Mouse (Mus musculus): ENCODE measurements around the gene Dock4. TPM values are rescaled to one million over a fixed set of nuclear protein-coding genes. Genes with fewer than 3 reads are reported as not detected.

The Dock4 gene
- polyA plus RNA-seq, 1 experiment from 2014 or later = 1.8 TPM

DNA sequence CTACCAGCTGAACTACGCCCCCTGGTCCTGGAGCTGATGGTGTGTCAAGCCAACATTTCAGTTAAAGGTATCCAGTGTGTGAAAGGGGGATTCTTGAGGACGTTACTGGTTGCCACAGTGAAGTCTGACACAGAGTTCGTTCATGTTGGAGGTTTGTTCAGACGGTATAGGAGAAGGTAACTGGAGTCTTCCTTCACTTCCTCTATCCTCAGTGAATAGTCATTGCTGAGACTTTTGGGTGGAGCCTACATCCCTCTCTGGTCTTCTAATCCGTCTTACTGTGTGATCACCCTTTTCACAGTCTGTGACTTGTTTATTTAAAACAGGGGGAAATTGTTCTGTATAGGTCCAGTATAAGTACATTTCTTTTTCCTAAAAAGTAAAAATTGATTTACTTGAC, 23.3 kb downstream of the Dock4 start:
- Histone ChIP-seq H3K4me3 (ENCODE audit: low read depth, low read length) (no peak overlapping the region), H3K36me3 (ENCODE audit: control insufficient read depth, insufficient read depth) (no peaks in the 10 kb centered on the region), H3K9ac (ENCODE audit: low read depth, low read length) (no peak overlapping the region), H3K4me2 (replicated peaks; ENCODE audit: low read depth) (no peak overlapping the region), H3K4me1 (replicated peaks; ENCODE audit: control insufficient read depth, insufficient read depth, low read length) (no peaks in the 10 kb centered on the region), H3K27me3 (replicated peaks; ENCODE audit: control insufficient read depth, insufficient read depth, low read length) (no peaks in the 10 kb centered on the region), H3K9me3 (ENCODE audit: control insufficient read depth) (no peaks in the 10 kb centered on the region), H3K27ac (ENCODE audit: low read depth, low read length) (no peak overlapping the region)
- no peak for ATAC-seq
- 79% methylated on average over 5 of the region's 5 CpGs for WGBS
- no peak for TF ChIP-seq CTCF (IDR thresholded peaks at IDR 0.05; ENCODE audit: low read depth)

DNA sequence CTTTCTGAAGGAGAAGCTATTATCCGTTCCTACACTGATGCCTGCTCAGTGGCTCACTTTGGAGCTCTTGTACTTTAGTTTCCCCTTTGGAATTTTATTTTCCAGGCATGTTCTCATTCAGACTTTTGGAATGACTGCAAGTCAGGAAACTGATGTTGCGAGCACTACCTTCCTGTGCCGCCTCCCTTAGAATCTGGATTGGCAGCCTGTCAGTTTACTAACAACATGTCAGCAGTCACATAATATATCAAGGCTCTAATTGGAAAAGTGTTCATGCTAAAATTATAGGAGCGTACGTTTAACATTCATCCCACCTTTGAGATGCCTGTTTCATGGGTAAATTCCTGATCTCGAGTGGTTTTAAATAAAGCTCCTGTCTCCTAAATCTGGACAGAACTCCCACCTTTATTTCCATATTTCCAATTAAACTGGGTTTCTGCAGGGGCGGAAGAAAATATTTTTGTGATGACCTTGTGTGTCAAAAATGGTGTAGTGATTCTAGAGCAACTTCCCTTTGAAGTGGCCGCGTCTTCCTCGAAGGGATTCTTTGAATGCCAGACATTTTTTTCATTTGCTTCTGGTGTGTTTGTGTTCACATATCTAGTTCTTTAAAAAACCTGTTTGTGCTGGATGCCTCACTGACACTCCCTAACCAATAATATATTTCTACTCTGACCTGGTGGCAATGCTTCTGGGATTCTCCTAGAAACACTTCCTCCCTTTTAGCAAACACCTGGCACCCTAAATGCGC, 26.1 kb downstream of the Dock4 start:
- TF ChIP-seq CTCF (IDR thresholded peaks at IDR 0.05; ENCODE audit: low read depth) = no peak
- peak overlapping the region; percentile 54 for H3K4me2 ChIP-seq (replicated peaks; ENCODE audit: low read depth)
- H3K36me3 ChIP-seq (ENCODE audit: control insufficient read depth, insufficient read depth) = no peaks in the 10 kb centered on the region
- H3K9me3 ChIP-seq (ENCODE audit: control insufficient read depth) = no peaks in the 10 kb centered on the region
- ATAC-seq = no peak
- no peaks in the 10 kb centered on the region for H3K27me3 ChIP-seq (replicated peaks; ENCODE audit: control insufficient read depth, insufficient read depth, low read length)
- H3K4me3 ChIP-seq (ENCODE audit: low read depth, low read length) = 0 out of 2 replicates have a peak overlapping the region, but pooled peaks have one; percentile 4
- WGBS = 45% methylated on average over 11 of the region's 11 CpGs
- H3K27ac ChIP-seq (ENCODE audit: low read depth, low read length) = no peak overlapping the region
- no peaks in the 10 kb centered on the region for H3K4me1 ChIP-seq (replicated peaks; ENCODE audit: control insufficient read depth, insufficient read depth, low read length)
- H3K9ac ChIP-seq (ENCODE audit: low read depth, low read length) = no peak overlapping the region

DNA sequence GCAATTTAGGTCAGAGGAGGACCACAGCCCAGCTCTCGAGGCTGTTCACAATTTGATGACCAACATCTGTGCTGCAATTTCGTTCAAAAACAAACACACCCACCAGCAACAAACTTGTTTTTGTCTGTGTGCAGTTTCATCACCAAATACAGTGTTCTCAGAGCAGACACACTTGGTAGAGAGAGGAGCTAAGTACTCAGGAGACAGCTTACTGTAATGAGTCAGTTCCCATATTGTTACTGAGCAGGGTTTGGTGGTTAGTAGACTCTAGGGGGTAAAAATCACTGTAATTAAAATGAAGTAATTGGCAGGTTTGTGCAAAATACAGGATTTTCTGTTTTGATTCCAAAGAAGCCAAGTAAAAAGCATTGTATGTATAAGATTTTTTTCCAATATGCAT, 28.0 kb downstream of the Dock4 start:
- Histone ChIP-seq H3K27me3 (replicated peaks; ENCODE audit: control insufficient read depth, insufficient read depth, low read length) (no peaks in the 10 kb centered on the region), H3K9me3 (ENCODE audit: control insufficient read depth) (no peaks in the 10 kb centered on the region), H3K4me3 (ENCODE audit: low read depth, low read length) (no peak overlapping the region), H3K9ac (ENCODE audit: low read depth, low read length) (no peak overlapping the region), H3K27ac (ENCODE audit: low read depth, low read length) (no peak overlapping the region), H3K36me3 (ENCODE audit: control insufficient read depth, insufficient read depth) (no peaks in the 10 kb centered on the region), H3K4me2 (replicated peaks; ENCODE audit: low read depth) (no peak overlapping the region), H3K4me1 (replicated peaks; ENCODE audit: control insufficient read depth, insufficient read depth, low read length) (no peaks in the 10 kb centered on the region)
- WGBS = 52% methylated on average over 2 of the region's 2 CpGs
- no peak for TF ChIP-seq CTCF (IDR thresholded peaks at IDR 0.05; ENCODE audit: low read depth)
- no peak for ATAC-seq

DNA sequence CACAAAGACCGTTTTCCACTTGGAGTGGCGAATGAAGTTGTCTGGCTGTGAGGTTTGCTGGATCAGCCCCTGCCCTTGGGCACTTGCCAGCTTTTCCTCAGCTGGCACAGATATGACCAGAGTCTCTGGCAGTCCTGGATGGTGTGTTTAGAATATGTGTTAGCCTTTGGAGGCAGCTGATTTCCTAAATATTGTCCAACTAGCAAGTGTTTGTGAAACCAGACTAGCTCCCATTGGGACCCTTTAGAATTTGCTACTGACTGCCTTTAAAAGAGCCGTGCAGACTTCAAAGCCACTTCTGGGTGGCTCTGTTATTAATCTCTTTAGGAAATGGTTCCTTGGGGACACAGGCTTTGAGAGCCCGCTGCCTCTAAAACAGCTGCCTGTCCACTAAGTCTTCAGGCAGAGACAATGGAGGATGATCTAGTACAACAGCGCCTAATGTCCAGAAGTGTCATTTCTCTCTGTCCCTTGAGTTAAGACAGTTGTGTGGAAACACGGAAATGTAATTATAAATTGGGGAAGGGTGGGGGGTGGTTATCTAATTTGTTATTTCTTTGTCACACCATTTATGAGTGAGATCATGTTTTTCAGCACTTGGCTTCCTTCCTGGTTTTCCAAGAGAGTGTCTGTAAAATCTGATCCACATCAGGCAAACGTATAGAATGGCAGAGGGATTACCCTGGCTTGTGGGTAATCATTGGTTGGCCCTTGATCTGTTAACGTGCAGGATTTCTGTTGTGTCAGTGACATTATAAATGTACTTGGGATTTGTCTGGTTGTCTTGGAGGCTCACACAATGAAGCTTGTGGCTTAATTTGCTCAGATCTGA, 32.1 kb downstream of the Dock4 start:
- Histone ChIP-seq H3K4me2 (replicated peaks; ENCODE audit: low read depth) (no peak overlapping the region), H3K9ac (ENCODE audit: low read depth, low read length) (no peak overlapping the region), H3K27ac (ENCODE audit: low read depth, low read length) (no peak overlapping the region), H3K9me3 (ENCODE audit: control insufficient read depth) (no peaks in the 10 kb centered on the region), H3K4me1 (replicated peaks; ENCODE audit: control insufficient read depth, insufficient read depth, low read length) (no peaks in the 10 kb centered on the region), H3K4me3 (ENCODE audit: low read depth, low read length) (no peak overlapping the region), H3K36me3 (ENCODE audit: control insufficient read depth, insufficient read depth) (no peaks in the 10 kb centered on the region), H3K27me3 (replicated peaks; ENCODE audit: control insufficient read depth, insufficient read depth, low read length) (no peaks in the 10 kb centered on the region)
- ATAC-seq = no peak
- WGBS = 53% methylated on average over 8 of the region's 8 CpGs
- no peak for TF ChIP-seq CTCF (IDR thresholded peaks at IDR 0.05; ENCODE audit: low read depth)

DNA sequence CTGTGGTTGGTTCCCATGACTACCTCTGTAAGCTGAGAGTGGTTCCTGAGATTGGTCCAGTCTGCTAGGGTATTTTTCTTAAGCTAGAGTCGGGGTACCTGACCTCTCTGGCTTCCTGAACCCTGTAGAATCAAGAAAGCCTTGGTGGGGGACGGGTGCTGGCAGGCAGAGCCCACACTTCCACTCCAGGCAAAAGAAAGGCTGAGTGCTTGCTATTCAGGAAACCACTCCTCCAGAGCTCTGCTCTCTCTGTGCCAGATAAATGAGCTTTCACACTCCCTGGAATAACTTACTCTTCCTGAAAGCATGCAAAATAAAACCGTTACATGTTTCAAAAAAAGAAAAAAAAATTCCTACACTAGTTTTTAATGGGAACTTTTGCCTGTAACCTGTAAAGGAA, 38.5 kb downstream of the Dock4 start:
- no peak for ATAC-seq
- no peaks in the 10 kb centered on the region for H3K4me1 ChIP-seq (replicated peaks; ENCODE audit: control insufficient read depth, insufficient read depth, low read length)
- no peak overlapping the region for H3K9ac ChIP-seq (ENCODE audit: low read depth, low read length)
- H3K9me3 ChIP-seq (ENCODE audit: control insufficient read depth) = no peaks in the 10 kb centered on the region
- no peak for TF ChIP-seq CTCF (IDR thresholded peaks at IDR 0.05; ENCODE audit: low read depth)
- 39% methylated on average over 3 of the region's 3 CpGs for WGBS
- no peak overlapping the region for H3K4me3 ChIP-seq (ENCODE audit: low read depth, low read length)
- no peaks in the 10 kb centered on the region for H3K36me3 ChIP-seq (ENCODE audit: control insufficient read depth, insufficient read depth)
- no peaks in the 10 kb centered on the region for H3K27me3 ChIP-seq (replicated peaks; ENCODE audit: control insufficient read depth, insufficient read depth, low read length)
- no peak overlapping the region for H3K4me2 ChIP-seq (replicated peaks; ENCODE audit: low read depth)
- no peak overlapping the region for H3K27ac ChIP-seq (ENCODE audit: low read depth, low read length)

DNA sequence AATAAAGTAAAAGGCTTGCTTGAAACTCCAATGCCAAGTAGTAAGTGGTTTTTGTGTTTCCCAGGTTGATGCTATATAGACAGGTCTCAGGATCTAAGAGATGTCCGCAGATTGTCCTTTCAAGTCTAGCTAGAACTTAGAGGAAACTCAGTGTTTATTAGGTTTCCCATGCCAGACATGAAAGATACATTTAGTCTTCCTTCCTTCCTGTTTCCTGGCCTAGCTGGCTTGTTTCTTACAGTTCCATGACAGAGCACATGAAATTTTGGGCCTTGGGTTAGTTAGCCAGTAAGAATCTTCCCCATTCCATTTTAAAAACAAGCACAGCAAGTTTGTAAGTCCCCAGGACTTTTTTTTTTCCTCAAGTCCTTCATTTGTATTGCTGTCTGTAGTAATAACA, 39.5 kb downstream of the Dock4 start:
- WGBS = 87% methylated on average over 1 of the region's 1 CpGs
- no peak overlapping the region for H3K4me2 ChIP-seq (replicated peaks; ENCODE audit: low read depth)
- ATAC-seq = no peak
- no peaks in the 10 kb centered on the region for H3K27me3 ChIP-seq (replicated peaks; ENCODE audit: control insufficient read depth, insufficient read depth, low read length)
- no peaks in the 10 kb centered on the region for H3K9me3 ChIP-seq (ENCODE audit: control insufficient read depth)
- no peak for TF ChIP-seq CTCF (IDR thresholded peaks at IDR 0.05; ENCODE audit: low read depth)
- no peaks in the 10 kb centered on the region for H3K4me1 ChIP-seq (replicated peaks; ENCODE audit: control insufficient read depth, insufficient read depth, low read length)
- H3K27ac ChIP-seq (ENCODE audit: low read depth, low read length) = no peak overlapping the region
- no peak overlapping the region for H3K9ac ChIP-seq (ENCODE audit: low read depth, low read length)
- H3K4me3 ChIP-seq (ENCODE audit: low read depth, low read length) = no peak overlapping the region
- no peaks in the 10 kb centered on the region for H3K36me3 ChIP-seq (ENCODE audit: control insufficient read depth, insufficient read depth)
